Mouse (Mus musculus) C2C12 (cell line): Measurements from ENCODE around the gene Znrd1.

Experiments
- CTCF ChIP-seq: IDR thresholded peaks from one replicate; pipeline ENCODE4 v1.5.1; 2011; ENCODE audit not compliant: control insufficient read depth, insufficient read depth, insufficient read length
- FOSL1 ChIP-seq: IDR thresholded peaks from one replicate; pipeline ENCODE4 v1.8.0; 2011; ENCODE audit warnings: mild to moderate bottlenecking, low read length; ENCODE audit not compliant: poor library complexity, insufficient read depth, severe bottlenecking
- MAX ChIP-seq: IDR thresholded peaks from one replicate; pipeline ENCODE4 v1.6.1; 2011; ENCODE audit warnings: mild to moderate bottlenecking, control low read depth
- MYOD1 ChIP-seq: IDR thresholded peaks from one replicate; pipeline ENCODE4 v1.6.1; 2011; ENCODE audit warnings: low read depth; ENCODE audit not compliant: control insufficient read depth, insufficient read length
- MYOG ChIP-seq: IDR thresholded peaks from one replicate; pipeline ENCODE4 v1.6.1; 2011; ENCODE audit not compliant: control insufficient read depth, insufficient read length; ENCODE audit errors: extremely low read depth
- USF1 ChIP-seq: IDR thresholded peaks from one replicate; pipeline ENCODE4 v1.6.1; 2011; ENCODE audit warnings: low read depth, mild to moderate bottlenecking, control low read depth, moderate library complexity

GRCm38 (mm10) chr17:36989437-36989836 is 31.1 kb upstream of the Znrd1 start, which contains the start of gene H2-M5:
- TF ChIP-seq USF1, result no peak
- no peak for TF ChIP-seq CTCF
- TF ChIP-seq MYOG, result no peak
- no peak for TF ChIP-seq MAX
- no peak for TF ChIP-seq MYOD1
- TF ChIP-seq FOSL1, result no peak
